Mouse (Mus musculus) gastrocnemius, postnatal 25 days (tissue): ENCODE measurements at regions not wholly inside any gene's neighbourhood (a gene's known extent, or its start where the extent isn't known, plus 50 kb on each side); places are given as distances from the start of the nearest gene placed in this dataset.

Source experiments
- DNase-seq: peaks from one replicate; pipeline ENCODE4 v3.0.0; 2022

GRCm38 (mm10) chr8:103964293-103964918 lies 137.0 kb upstream of the Cdh5 start:
- no peak for DNase-seq

DNA sequence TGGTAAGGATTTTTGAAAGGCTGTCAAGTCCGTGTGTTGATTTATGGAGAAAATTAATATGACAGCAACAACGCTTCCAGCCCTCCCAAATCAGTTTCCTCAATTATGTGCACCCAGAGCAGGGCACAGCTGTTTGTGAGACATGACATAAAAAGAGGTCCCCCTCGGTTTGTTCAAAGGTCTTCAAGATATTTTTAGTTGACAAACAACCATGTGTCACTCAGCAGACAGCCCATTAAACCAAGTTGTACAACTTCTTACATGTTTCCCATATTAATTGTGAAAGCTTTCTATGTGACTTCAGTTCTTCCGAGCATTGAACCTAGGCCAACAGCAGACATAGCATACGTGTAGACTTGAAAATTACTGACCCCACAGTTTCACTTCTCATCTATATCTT lies 131.5 kb upstream of the Cdh5 start:
- no peak for DNase-seq

GRCm38 (mm10) chr8:103970511-103970910 lies 130.9 kb upstream of the Cdh5 start:
- DNase-seq: no peak

GRCm38 (mm10) chr8:103970966-103971365 lies 130.5 kb upstream of the Cdh5 start:
- DNase-seq: no peak

GRCm38 (mm10) chr8:103976488-103976887 lies 124.9 kb upstream of the Cdh5 start:
- no peak for DNase-seq

GRCm38 (mm10) chr8:103978948-103979347 lies 122.5 kb upstream of the Cdh5 start:
- DNase-seq: no peak

- no peak for DNase-seq
These were observed 117.4 kb upstream of the Cdh5 start for GRCm38 (mm10) chr8:103983860-103984594.

- no peak for DNase-seq
These were observed 115.8 kb upstream of the Cdh5 start for GRCm38 (mm10) chr8:103985640-103986039.

DNA sequence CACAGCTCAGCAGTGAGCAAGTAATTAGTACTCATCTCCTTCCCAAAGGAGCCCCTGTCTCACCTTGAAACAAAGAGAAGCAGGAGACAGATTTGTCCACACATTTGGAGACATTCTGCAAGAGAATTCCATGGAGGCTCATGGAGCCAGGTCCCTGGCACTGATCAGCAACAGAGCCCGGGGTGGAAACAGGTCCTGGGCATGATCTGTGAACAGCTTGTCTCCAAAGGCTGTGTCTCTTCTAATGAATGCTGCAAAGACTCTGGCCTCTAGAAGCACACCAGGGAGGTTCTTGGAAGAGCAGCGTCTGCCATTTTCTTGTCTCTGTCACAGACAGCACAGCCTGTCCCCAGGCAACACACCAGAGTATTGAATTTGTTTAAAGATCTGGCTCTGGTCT lies 107.5 kb upstream of the Cdh5 start:
- DNase-seq: no peak

GRCm38 (mm10) chr8:103998143-103998542 lies 103.3 kb upstream of the Cdh5 start:
- DNase-seq: no peak

GRCm38 (mm10) chr8:104007209-104007608 lies 94.2 kb upstream of the Cdh5 start:
- DNase-seq: no peak

DNA sequence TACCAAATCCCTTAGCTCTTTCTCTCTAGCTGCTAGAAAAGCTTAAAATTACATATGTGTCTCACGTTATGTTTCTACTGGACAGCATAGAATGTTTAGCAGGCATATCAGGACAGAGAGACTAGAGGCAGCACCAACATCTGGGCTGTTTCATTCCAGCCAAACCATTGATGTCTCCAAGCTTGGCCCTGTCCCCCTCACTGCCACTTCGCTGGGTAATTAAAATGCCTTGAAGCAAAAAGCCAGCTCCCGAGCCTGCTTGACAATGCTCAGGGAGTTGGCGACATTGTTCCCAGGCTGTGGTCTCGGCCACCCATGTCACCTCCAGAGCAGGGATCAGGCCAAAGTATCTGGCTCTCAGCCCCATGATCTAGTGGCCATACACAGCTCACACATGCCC lies 92.7 kb upstream of the Cdh5 start:
- no peak for DNase-seq

DNA sequence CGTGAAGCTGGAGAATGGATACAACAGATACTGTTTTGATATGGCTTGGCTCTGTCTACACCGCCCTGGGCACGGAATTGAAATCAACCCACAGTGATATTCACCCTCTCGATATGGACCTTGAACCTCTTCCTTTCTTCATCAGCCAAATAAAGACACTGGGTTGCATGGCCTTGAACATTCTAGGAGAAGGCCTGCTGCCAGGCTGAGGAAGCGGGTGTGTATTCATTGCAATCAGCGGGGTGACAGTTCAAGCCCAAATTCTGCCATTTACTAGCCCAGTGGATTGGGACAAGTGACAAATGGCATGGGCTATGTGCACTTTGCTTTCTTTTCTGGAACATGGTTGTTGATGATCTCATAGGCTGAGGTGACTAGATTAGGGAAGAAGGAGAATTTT lies 92.1 kb upstream of the Cdh5 start:
- no peak for DNase-seq

DNA sequence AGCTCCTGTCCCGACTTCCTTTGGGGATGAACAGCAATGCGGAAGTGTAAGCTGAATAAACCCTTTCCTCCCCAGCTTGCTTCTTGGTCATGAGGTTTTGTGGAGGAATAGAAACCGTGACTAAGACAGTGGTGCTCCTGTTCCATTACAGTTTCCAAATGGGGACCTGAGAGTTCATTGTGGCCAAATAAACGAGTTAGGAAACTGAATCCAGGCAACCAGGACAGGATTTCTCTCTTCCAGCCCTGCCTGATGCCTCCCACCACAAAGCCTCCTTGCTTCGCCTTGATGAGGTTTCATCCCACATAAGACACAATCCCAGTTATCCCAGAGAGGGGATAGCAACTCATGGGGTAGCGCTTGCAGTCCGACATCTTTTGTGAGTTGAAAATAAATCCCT lies 79.2 kb upstream of the Cdh5 start:
- no peak for DNase-seq

GRCm38 (mm10) chr8:104022691-104023509 lies 78.5 kb upstream of the Cdh5 start:
- DNase-seq: peak; percentile 85

- no peak for DNase-seq
These were observed 74.1 kb upstream of the Cdh5 start for GRCm38 (mm10) chr8:104027161-104027821.

DNA sequence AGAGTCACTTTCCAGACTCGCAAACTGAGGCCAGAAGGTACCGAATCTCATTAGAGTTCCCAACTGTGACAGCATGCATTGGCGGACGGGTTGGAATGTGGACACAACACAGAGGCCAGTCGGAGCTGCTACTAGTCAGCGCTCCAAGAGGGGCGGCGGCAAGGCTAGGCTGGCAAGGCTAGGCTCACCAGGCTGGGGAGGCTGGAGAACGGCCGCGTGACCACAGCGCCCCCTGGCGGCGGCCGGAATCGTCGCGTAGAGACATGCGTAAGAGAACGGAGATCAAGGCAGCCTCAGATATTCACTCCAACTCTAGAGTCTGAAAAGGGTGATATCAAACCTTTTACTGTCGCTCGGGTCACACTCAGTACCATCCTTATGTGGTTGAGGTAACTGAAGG lies 72.8 kb upstream of the Cdh5 start:
- peak; percentile 66 for DNase-seq

DNA sequence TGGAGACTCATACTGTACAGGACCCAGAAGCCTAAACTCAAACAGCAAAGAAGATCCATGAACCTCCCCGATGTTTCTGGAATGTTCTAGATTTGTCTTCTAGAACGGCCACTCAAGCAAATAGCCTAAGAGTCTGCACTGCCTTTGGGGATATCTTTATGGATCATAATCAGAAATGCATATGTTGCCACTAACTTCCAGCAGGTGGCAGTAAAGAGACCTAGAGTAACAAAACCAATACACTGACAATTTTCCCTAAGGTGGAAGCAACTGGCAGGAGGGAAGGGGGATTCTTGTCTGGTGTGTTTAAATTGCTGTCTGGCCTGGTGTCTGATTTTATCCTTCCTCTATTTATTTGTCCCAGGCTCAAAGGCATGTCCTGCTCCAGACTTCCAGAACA lies 69.2 kb upstream of the Cdh5 start:
- DNase-seq: no peak

- DNase-seq: no peak
These were observed 68.3 kb upstream of the Cdh5 start for GRCm38 (mm10) chr8:104033148-104033547.

GRCm38 (mm10) chr8:104034286-104034685 lies 67.1 kb upstream of the Cdh5 start:
- DNase-seq: no peak

DNA sequence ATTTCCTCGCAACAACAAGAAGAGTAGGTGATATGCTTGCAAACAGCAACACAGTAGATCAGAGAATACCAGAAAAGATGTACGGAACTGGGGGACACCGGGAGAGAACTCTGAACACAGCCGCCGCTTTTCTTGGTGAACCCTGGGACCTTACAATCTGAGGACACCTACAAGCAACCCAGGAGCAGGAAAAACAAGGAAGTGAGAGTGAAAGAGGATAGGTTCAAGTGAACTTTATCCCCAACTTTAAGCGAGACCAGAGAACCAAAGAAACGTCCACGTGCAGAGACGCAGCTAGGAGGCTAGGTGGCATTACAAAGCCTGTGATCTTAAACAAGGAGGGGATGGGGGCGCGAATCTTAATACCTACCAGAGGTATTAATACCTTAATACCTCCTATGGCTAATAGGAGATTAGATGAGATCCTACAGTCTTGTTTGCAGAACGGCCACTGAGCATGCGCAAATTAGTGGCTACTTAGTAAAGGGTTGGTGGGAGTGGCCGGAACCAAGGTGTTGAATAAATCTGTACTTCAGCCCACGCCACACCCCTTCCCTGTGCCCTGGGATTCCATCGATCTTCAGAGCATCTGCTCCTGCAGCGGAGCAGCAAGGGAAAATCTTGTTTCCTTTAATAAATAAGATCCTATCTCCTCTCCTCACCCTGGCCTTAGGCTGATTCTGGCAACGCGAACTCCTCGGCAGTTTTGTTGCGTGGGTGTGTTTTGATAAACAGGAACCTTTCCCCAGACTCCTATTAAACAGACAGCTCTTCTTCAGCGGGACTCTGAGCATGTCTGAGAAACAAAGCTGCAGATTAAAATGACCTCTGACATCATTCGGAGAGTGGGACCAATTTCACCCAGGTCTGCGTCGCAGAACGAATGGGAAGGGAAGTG lies 64.6 kb upstream of the Cdh5 start:
- DNase-seq: no peak

- no peak for DNase-seq
These were observed 63.8 kb upstream of the Cdh5 start for GRCm38 (mm10) chr8:104037611-104038010.
